Mouse (Mus musculus) lung, adult 2 months (tissue): ENCODE data around the gene Igf2bp3.

Source experiments
- CTCF ChIP-seq: fragments of 200-500 bp; IDR thresholded peaks from 2 replicates; pipeline ENCODE4 v1.5.1; 2011; ENCODE audit warnings: mild to moderate bottlenecking, low read length, control low read depth; ENCODE audit not compliant: insufficient read depth
- POLR2A ChIP-seq: fragments of 200-500 bp; IDR thresholded peaks from 2 replicates; pipeline ENCODE4 v1.6.1; 2011; ENCODE audit warnings: low read depth, mild to moderate bottlenecking, control low read depth, low read length, borderline replicate concordance; ENCODE audit errors: extremely low read depth

DNA sequence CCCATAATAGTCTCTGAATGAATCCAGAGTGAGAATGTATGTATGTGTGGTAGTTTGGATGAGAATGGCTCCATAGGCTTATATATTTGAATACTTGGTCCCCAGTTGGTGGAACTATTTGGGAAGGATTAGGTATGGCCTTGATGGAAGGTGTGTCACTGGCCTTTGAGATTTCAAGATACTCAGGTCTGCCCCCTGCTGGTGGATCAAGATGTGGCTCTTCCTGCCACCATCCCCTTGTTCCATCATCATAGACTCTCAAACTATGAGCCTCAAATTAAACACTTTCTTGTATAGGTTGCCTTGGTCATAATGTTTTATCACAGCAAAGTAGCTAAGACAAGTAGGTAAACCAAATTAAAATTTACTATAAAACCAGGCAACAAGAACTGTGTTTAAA lies 25.4 kb downstream of the Igf2bp3 start:
- TF ChIP-seq CTCF, result peak; percentile 43
- no peak for TF ChIP-seq POLR2A
